Mouse (Mus musculus) stomach, postnatal 0 days (tissue): Measurements from ENCODE around the gene Trim8. TPM values are rescaled to one million over a fixed set of nuclear protein-coding genes. Genes with fewer than 3 reads are reported as not detected.

Experiments used
- ATAC-seq: fragments of 200-750 bp; cut with Nextera tagmentation; 2 replicates; pipeline ENCODE4 v1.8.0; 2017; ENCODE audit not compliant: low FRiP score, low TSS enrichment
- DNase-seq: peaks from one replicate; pipeline ENCODE4 v3.0.0-alpha.2; 2016; ENCODE audit warnings: low spot score
- H3K27ac ChIP-seq: fragments of 300-500 bp; sonication (generic); replicated peaks from 2 replicates; pipeline ENCODE4 v1.5.1; 2014; ENCODE audit warnings: mild to moderate bottlenecking, control low read depth
- H3K27me3 ChIP-seq: fragments of 300-500 bp; sonication (generic); 2 replicates; pipeline ENCODE4 v1.6.1; 2014; ENCODE audit warnings: low read length; ENCODE audit not compliant: control insufficient read depth, insufficient read depth
- H3K36me3 ChIP-seq: fragments of 300-500 bp; sonication (generic); 2 replicates; pipeline ENCODE4 v1.6.1; 2014; ENCODE audit warnings: low read length, mixed read lengths; ENCODE audit not compliant: control insufficient read depth, insufficient read depth
- H3K4me1 ChIP-seq: fragments of 300-500 bp; sonication (generic); replicated peaks from 2 replicates; pipeline ENCODE4 v1.6.1; 2014; ENCODE audit warnings: antibody characterized with exemption; ENCODE audit not compliant: control insufficient read depth, insufficient read depth
- H3K4me2 ChIP-seq: fragments of 300-500 bp; sonication (generic); replicated peaks from 2 replicates; pipeline ENCODE4 v1.6.1; 2014; ENCODE audit warnings: low read depth, mild to moderate bottlenecking, control low read depth, moderate library complexity
- H3K4me3 ChIP-seq: fragments of 300-500 bp; sonication (generic); 2 replicates; pipeline ENCODE4 v1.5.1; 2014; ENCODE audit warnings: low read depth, low read length, control low read depth
- H3K9ac ChIP-seq: fragments of 300-500 bp; sonication (generic); 2 replicates; pipeline ENCODE4 v1.6.1; 2014; ENCODE audit warnings: mild to moderate bottlenecking, low read length, control low read depth, mixed read lengths
- H3K9me3 ChIP-seq: fragments of 300-500 bp; sonication (generic); 2 replicates; pipeline ENCODE4 v1.6.1; 2016; ENCODE audit warnings: low read length; ENCODE audit not compliant: control insufficient read depth
- CTCF ChIP-seq: IDR thresholded peaks from 2 replicates; pipeline ENCODE4 v1.5.1; 2016; ENCODE audit warnings: antibody characterized with exemption, low read depth, mild to moderate bottlenecking, moderate library complexity
- EP300 ChIP-seq: optimal IDR thresholded peaks from 2 replicates; pipeline ENCODE3; 2016; ENCODE audit warnings: antibody characterized with exemption
- WGBS: fragments of 180-500 bp; shearing (Covaris S2); extraction: QIAGEN DNeasy Blood & Tissue Kit; methylation state at CpG from one replicate; pipeline ENCODE4 v1.1.7; 2014; 5-methylcytosine and 5-hydroxymethylcytosine counted together
- polyA plus RNA-seq: library from polyadenylated mRNA; unstranded; fragments of >200 nt; fragmentation: Nextera tagmentation; extraction: Ambion mirVana; gene quantifications from 2 replicates; pipeline ENCODE4 v1.2.1, GENCODE M21; 2015

Trim8 gene
- polyA plus RNA-seq, 1 experiment from 2014 or later: 15.1 TPM

DNA sequence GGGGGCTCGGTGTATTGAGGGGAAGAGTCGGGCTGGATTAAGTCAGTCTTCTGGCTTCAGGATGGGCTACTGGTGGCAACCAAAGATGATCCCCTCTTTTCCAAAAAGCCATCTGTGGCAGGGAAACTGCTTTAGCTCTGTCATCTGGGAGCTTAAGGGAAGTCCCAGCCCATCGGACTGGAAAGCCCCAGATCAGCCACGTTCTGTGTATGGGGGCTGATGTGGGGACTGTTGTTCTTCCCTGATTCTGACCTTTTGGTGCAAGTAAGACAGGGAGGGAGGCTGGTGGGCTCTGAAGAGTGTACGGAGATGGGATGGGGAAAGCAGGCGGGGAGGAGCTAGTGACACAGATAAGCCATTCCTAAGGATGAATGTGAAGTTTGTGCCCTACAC, 22.6 kb downstream of the Trim8 start:
- Histone ChIP-seq H3K4me2 (peak overlapping the region; percentile 46), H3K27me3 (no peaks in the 10 kb centered on the region), H3K9ac (0 out of 2 replicates have a peak overlapping the region, but pooled peaks have one; percentile 27), H3K36me3 (no peaks in the 10 kb centered on the region), H3K4me3 (no peak overlapping the region; the same call in 1 of the 2 replicates), H3K4me1 (peaks cover 19% of the 10 kb centered on the region), H3K27ac (peak overlapping the region; percentile 73), H3K9me3 (no peaks in the 10 kb centered on the region)
- ATAC-seq: no peak; the same call in 1 of the 2 replicates
- DNase-seq: no peak
- 19% methylated on average over 6 of the region's 6 CpGs for WGBS
- TF ChIP-seq CTCF: no peak
- TF ChIP-seq EP300: no peak

DNA sequence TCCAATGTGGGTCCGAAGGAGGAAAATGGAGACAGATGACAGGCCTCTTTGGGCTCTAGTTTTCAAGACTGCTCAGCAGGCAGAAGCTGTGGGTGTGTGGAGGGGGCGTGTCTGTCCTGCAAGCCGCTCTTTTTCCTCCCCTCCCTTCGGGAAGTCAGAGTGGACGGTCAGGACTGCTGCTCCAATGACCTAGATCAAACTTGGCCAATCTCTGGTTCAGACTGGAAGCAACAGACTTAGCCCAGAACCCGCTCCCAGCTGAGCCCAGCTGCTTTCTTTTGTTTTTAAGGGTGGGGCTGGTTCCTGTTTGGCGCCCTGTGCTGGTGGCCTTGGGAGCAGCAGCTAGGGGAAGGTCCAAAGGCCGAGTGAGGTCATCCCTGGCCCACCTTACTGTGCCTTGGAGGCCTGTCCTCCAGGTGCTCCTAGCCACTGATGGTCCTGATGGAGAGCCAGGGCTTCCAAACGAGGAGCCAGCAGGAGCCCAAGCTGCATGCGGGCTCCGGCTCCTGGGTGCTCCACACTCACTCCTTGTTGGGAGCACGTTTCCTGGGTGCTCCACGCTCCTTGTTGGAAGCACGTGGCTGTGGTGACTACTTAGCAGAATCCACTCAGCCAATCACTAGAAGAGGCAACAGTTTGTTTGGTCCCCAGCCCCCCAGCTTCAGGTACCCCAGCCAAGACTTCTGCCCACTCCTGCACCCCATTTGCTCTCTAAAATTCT, 23.3 kb downstream of the Trim8 start:
- peak overlapping the region; percentile 46 for H3K4me2 ChIP-seq
- DNase-seq (peak; percentile 82), ATAC-seq (peak; percentile 83)
- TF ChIP-seq EP300: no peak
- TF ChIP-seq CTCF: peak; percentile 61
- peaks cover 25% of the 10 kb centered on the region for H3K4me1 ChIP-seq
- WGBS: 31% methylated on average over 14 of the region's 14 CpGs
- no peaks in the 10 kb centered on the region for H3K27me3 ChIP-seq
- H3K4me3 ChIP-seq: no peak overlapping the region
- no peaks in the 10 kb centered on the region for H3K9me3 ChIP-seq
- H3K9ac ChIP-seq: no peak overlapping the region
- no peaks in the 10 kb centered on the region for H3K36me3 ChIP-seq
- H3K27ac ChIP-seq: peak overlapping the region; percentile 73

DNA sequence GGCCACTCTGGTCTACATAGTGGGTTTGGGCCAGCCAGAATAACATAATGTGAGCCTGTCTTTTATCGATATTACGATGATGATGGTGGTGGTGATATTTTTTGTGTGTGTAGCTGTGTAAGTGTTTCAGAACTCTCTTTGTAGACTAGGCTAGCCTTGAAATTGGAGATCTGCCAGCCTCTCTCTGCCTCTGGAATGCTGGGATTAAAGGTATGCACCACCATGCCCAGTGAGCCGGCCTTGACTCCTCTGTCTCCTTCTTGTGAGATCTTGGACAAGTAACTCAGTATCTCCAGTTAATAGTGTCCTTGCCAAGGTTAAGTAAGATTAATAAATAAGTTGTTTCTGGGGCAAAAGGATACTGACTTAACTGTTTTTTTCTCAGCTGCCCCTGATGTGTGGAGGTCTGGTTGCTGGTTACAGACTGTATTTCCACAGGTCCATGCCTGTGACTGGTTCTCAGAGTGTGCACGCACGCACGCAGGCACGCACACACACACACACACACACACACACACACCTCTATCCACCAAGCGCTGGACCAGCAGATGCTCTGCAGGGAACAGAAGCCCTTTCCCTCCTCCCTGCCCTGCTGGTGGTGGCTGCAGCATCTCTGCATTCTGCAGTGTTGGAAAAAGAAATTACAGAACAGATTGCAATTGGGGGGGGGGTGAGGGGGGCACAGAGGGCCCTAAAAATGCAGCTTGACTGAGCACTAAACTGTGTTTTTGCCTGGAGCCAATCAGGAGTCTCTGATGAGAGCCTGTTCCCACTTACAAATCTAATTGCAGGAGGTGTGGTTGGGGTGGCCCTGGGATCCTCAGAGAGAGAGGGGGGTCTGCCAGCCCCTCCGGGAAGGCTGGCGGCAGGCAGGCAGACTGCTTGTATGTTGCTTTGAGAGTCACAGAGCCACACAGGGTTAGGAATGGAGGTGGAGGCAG, 24.5 kb downstream of the Trim8 start:
- WGBS: 71% methylated on average over 10 of the region's 10 CpGs
- Histone ChIP-seq H3K36me3 (no peaks in the 10 kb centered on the region), H3K27ac (no peak overlapping the region)

DNA sequence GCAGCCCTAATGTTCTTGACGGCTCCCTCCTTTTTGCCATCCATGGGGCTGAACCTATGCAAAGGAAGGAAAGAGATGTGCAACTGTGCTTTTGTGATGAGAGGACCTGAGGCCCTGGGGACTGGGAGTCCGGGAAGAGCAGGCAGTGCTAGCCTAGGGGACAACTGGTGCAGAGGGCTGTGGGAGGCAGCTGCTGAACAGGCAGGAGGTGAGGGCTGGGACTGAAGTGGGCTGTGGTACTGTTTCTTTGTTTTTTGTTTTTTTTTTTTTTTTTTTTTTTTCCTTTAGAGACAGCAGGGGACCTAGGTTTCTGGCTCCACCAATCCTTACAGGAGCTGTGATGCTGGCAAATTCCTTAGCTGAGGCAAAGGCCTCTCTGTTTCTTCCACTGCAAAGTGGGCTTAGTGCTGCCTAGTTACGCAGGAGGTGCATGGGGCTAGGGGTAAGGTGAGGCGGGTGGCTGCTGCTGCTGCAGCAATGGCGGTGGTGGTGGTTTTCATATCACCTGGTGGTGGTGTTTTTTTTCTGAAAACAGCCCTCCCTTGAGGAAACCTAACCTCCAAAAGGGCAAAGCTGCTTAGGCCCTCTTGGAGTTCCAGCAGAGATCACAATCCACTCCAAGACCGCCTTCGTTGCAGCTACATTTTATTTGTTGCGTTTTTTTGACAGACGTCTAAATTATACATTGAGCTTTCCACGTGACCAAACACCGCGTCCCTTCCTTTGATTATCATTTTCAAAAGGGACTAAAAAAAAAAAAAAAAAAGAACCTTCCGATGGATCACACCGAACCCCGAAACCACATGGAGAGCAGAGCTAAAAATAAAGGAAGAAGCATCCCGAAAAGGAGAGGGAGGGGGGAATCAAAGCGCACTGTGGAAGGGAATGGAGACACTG, 26.4 kb downstream of the Trim8 start:
- Histone ChIP-seq H3K4me2 (peak overlapping the region; percentile 39), H3K9me3 (no peaks in the 10 kb centered on the region), H3K4me1 (peaks cover 44% of the 10 kb centered on the region), H3K9ac (0 out of 2 replicates have a peak overlapping the region, but pooled peaks have one; percentile 47), H3K36me3 (no peaks in the 10 kb centered on the region), H3K4me3 (no peak overlapping the region), H3K27me3 (no peaks in the 10 kb centered on the region), H3K27ac (no peak overlapping the region)
- DNase-seq: no peak
- TF ChIP-seq CTCF (no peak), EP300 (no peak)
- 50% methylated on average over 17 of the region's 17 CpGs for WGBS
- ATAC-seq: no peak

More for the DNA sequence above, 24.5 kb downstream of the Trim8 start:
- H3K9me3 ChIP-seq: no peaks in the 10 kb centered on the region
- no peak overlapping the region for H3K9ac ChIP-seq
- ATAC-seq: no peak
- peaks cover 32% of the 10 kb centered on the region for H3K4me1 ChIP-seq
- DNase-seq: no peak
- no peak overlapping the region for H3K4me3 ChIP-seq
- TF ChIP-seq EP300: no peak
- TF ChIP-seq CTCF: no peak
- no peaks in the 10 kb centered on the region for H3K27me3 ChIP-seq
- no peak overlapping the region for H3K4me2 ChIP-seq

DNA sequence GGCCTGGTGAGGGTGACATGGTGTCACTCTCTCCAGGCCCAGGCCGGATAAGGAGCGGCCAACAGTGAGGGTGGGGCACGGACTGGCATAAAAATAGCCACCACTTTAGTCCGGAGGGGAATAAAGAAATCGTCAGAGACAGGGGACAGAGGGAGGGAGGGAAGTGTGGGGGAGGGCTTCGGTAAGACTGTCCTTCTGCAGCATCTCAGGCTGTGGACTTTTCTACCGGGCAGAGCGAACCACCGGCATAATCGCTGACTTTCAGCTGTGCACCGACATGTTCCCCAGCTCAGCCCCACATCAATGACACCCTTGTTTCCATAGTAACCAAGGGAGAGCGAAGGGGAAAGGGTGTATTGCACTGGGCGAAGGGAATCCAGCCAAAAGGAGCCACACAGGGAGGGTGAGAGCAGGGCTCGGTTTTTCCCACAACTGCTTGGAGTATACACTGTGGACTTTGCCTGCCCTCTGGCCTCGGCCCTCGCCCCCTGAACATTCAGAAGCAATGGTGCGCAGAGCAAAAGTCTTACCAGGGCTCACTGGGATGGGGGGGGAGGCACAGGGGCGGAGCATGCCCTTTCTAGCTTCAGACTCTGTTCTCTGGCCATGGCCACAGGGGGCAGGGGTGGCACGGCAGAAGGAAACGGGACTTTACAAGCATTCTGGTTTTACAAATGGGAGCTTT, 27.2 kb downstream of the Trim8 start:
- DNase-seq (peak; percentile 61), ATAC-seq (no peak)
- Histone ChIP-seq H3K9ac (peak overlapping the region; percentile 47; the same call in 1 of the 2 replicates), H3K4me2 (peak overlapping the region; percentile 39), H3K4me3 (peak overlapping the region; percentile 15), H3K36me3 (no peaks in the 10 kb centered on the region), H3K27ac (peak overlapping the region; percentile 80), H3K9me3 (no peaks in the 10 kb centered on the region), H3K27me3 (no peaks in the 10 kb centered on the region), H3K4me1 (peaks cover 42% of the 10 kb centered on the region)
- 11% methylated on average over 20 of the region's 20 CpGs for WGBS
- TF ChIP-seq EP300 (no peak), CTCF (peak; percentile 45)
